Mouse (Mus musculus) hindbrain, embryonic 11.5 days (tissue): Measurements from ENCODE around the gene Cant1. TPM values are rescaled to one million over a fixed set of nuclear protein-coding genes. Genes with fewer than 3 reads are reported as not detected.

Source experiments
- ATAC-seq: fragments of 200-750 bp; cut with Nextera tagmentation; 2 replicates; pipeline ENCODE4 v1.8.0; 2017; ENCODE audit warnings: mild to moderate bottlenecking, moderate TSS enrichment, moderate library complexity; ENCODE audit not compliant: low FRiP score
- DNase-seq: peaks from one replicate; pipeline ENCODE4 v3.0.0-alpha.2; 2015; ENCODE audit warnings: low spot score
- H3K27ac ChIP-seq: fragments of 300-500 bp; sonication (generic); 2 replicates; pipeline ENCODE4 v1.5.1; 2014; ENCODE audit warnings: mild to moderate bottlenecking, low read depth, low read length
- H3K27me3 ChIP-seq: fragments of 300-500 bp; sonication (generic); 2 replicates; pipeline ENCODE4 v1.6.1; 2014; ENCODE audit warnings: mild to moderate bottlenecking, low read length, moderate library complexity, mixed read lengths; ENCODE audit not compliant: control insufficient read depth, insufficient read depth
- H3K36me3 ChIP-seq: fragments of 300-500 bp; sonication (generic); 2 replicates; pipeline ENCODE4 v1.6.1; 2014; ENCODE audit warnings: mild to moderate bottlenecking, low read length, moderate library complexity, mixed read lengths; ENCODE audit not compliant: control insufficient read depth, insufficient read depth
- H3K4me1 ChIP-seq: fragments of 300-500 bp; sonication (generic); replicated peaks from 2 replicates; pipeline ENCODE4 v1.6.1; 2014; ENCODE audit warnings: low read length, mixed read lengths; ENCODE audit not compliant: control insufficient read depth, insufficient read depth
- H3K4me2 ChIP-seq: fragments of 300-500 bp; sonication (generic); replicated peaks from 2 replicates; pipeline ENCODE4 v1.6.1; 2014; ENCODE audit warnings: mild to moderate bottlenecking, low read depth, low read length
- H3K4me3 ChIP-seq: fragments of 300-500 bp; sonication (generic); 2 replicates; pipeline ENCODE4 v1.5.1; 2014; ENCODE audit warnings: low read depth, low read length
- H3K9ac ChIP-seq: fragments of 300-500 bp; sonication (generic); 2 replicates; pipeline ENCODE4 v1.6.1; 2014; ENCODE audit warnings: low read depth, low read length
- H3K9me3 ChIP-seq: fragments of 300-500 bp; sonication (generic); 2 replicates; pipeline ENCODE4 v1.6.1; 2016; ENCODE audit warnings: low read length; ENCODE audit not compliant: control insufficient read depth
- WGBS: fragments of 180-500 bp; shearing (Covaris S2); extraction: QIAGEN DNeasy Blood & Tissue Kit; methylation state at CpG from one replicate; pipeline ENCODE4 v1.1.7; 2014; 5-methylcytosine and 5-hydroxymethylcytosine counted together
- polyA plus RNA-seq: library from polyadenylated mRNA; unstranded; fragments of >200 nt; fragmentation: Nextera tagmentation; extraction: Ambion mirVana; gene quantifications from 2 replicates; pipeline ENCODE4 v1.2.1, GENCODE M21; 2014

Cant1 gene
- polyA plus RNA-seq, 1 experiment from 2014 or later, result 21.0 TPM

DNA sequence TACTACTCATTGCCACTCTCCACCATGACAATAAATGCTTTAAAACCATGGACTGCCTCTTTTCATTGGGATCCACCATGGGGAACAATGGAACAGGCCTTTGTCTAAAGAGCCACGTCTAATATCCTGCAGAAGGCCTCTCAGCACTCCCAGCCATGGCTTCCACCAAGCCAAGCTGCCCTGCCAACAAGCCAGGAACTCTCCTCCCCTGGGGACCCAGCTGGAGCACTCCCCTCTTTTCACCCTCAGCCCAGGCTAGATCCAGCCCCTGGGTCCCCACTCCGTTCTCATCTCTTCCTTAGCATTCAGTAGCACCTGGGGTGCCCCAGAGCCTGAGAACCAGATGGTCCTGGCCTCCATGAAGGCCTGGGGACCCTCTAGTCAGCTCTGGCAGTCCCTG, 34.1 kb upstream of the Cant1 start:
- Histone ChIP-seq H3K4me2 (no peak overlapping the region), H3K4me1 (no peaks in the 10 kb centered on the region), H3K9ac (no peak overlapping the region), H3K36me3 (no peaks in the 10 kb centered on the region), H3K9me3 (no peaks in the 10 kb centered on the region), H3K27ac (no peak overlapping the region), H3K4me3 (no peak overlapping the region), H3K27me3 (no peaks in the 10 kb centered on the region)
- WGBS, result 64% methylated on average over 2 of the region's 2 CpGs
- ATAC-seq (no peak), DNase-seq (no peak)

DNA sequence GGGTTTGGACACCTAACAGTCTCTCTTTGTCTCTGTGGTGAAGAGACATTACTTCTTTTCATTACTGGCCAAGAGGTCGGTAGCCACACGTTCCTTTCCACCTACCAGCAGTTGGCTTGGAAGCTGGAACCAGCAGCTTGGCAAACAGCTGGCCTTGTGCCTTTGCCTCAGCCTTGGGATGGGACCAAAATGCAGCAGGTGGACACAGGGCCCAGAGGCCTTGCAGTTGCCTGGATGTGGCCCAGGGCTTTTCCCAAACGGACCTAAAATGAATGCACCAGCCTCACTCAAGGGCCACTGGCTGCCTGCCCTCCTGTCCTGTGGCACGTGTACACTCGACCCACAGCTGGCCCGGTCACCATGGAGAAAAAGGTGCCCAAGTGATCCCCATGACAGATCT, 32.3 kb upstream of the Cant1 start:
- Histone ChIP-seq H3K9ac (no peak overlapping the region), H3K27ac (no peak overlapping the region), H3K4me2 (no peak overlapping the region), H3K36me3 (no peaks in the 10 kb centered on the region), H3K27me3 (no peaks in the 10 kb centered on the region), H3K4me3 (no peak overlapping the region), H3K4me1 (no peaks in the 10 kb centered on the region), H3K9me3 (no peaks in the 10 kb centered on the region)
- DNase-seq (no peak), ATAC-seq (no peak)
- WGBS, result 89% methylated on average over 6 of the region's 6 CpGs

DNA sequence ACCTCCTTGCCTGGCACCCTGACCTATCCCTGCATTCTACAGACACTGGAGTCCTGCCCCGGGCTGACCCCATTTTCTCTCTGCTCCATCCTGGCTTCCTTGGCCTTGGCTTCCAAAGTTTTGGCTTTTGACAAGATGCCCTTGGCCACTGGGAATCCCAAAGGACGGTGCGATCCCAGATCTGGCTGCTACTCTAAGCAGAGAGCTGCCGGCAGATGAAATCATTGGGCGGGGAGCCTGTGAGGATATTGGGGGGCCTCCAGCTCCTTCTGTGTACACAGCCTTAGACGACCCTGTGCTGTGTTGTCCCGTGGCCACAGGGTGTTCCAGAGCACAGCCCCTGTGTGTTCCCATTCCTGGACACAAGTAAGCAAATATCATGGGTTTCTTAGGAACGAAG, 29.5 kb upstream of the Cant1 start:
- no peak overlapping the region for H3K27ac ChIP-seq
- WGBS, result 88% methylated on average over 8 of the region's 8 CpGs

DNA sequence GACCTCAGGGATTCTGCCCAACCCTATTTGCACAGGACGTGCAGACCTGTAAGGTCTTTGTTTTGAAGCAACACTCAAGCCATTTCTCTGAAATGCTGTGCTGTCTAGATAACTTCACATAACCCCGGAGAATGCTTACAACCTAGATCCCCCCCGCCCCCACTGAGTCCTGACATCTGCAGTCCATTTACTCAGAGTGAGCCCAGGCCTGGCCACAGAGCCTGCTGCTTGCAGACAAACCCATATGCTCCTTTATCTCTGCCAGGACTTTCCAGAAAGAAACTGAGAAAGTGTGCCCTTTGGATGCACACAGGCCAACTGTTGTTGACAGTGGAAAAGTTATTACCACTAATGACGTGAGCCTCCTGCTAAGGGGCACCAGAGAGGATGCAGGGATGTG, 28.5 kb upstream of the Cant1 start:
- Histone ChIP-seq H3K27me3 (no peaks in the 10 kb centered on the region), H3K36me3 (no peaks in the 10 kb centered on the region), H3K9ac (no peak overlapping the region), H3K4me1 (no peaks in the 10 kb centered on the region), H3K9me3 (no peaks in the 10 kb centered on the region), H3K4me3 (no peak overlapping the region), H3K4me2 (no peak overlapping the region), H3K27ac (no peak overlapping the region)
- no peak for DNase-seq
- 77% methylated on average over 4 of the region's 4 CpGs for WGBS
- ATAC-seq, result no peak

More for the DNA sequence above, 29.5 kb upstream of the Cant1 start:
- no peak for ATAC-seq
- no peak overlapping the region for H3K4me2 ChIP-seq
- no peak overlapping the region for H3K9ac ChIP-seq
- no peak overlapping the region for H3K4me3 ChIP-seq
- H3K9me3 ChIP-seq, result no peaks in the 10 kb centered on the region
- H3K36me3 ChIP-seq, result no peaks in the 10 kb centered on the region
- H3K27me3 ChIP-seq, result no peaks in the 10 kb centered on the region
- no peaks in the 10 kb centered on the region for H3K4me1 ChIP-seq
- DNase-seq, result no peak

DNA sequence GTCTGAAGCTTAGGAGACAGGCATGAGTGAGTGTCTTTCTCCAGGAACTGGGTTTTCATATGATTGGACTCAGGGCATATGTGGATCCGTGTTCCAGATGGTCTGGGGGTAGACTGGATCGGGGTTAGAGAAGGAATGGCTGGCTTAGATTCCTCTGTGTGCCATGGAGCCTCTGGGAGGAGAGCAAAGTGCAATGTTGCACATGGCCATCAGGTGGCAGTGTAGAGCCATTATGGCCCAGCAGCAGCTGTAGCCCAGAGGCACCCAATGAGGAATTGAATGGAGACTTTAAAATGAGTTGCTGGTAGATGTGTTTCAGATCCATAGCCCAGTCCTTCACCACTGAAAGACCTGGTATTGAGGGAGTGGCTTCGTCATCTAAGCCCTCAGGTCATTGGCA, 27.0 kb upstream of the Cant1 start:
- DNase-seq (peak; percentile 92), ATAC-seq (peak; percentile 25; the same call in 1 of the 2 replicates)
- H3K4me1 ChIP-seq, result no peaks in the 10 kb centered on the region
- H3K9me3 ChIP-seq, result no peaks in the 10 kb centered on the region
- no peaks in the 10 kb centered on the region for H3K36me3 ChIP-seq
- WGBS, result 19% methylated on average over 3 of the region's 3 CpGs
- H3K4me2 ChIP-seq, result no peak overlapping the region
- H3K4me3 ChIP-seq, result no peak overlapping the region
- H3K27me3 ChIP-seq, result no peaks in the 10 kb centered on the region
- H3K9ac ChIP-seq, result no peak overlapping the region
- no peak overlapping the region for H3K27ac ChIP-seq

DNA sequence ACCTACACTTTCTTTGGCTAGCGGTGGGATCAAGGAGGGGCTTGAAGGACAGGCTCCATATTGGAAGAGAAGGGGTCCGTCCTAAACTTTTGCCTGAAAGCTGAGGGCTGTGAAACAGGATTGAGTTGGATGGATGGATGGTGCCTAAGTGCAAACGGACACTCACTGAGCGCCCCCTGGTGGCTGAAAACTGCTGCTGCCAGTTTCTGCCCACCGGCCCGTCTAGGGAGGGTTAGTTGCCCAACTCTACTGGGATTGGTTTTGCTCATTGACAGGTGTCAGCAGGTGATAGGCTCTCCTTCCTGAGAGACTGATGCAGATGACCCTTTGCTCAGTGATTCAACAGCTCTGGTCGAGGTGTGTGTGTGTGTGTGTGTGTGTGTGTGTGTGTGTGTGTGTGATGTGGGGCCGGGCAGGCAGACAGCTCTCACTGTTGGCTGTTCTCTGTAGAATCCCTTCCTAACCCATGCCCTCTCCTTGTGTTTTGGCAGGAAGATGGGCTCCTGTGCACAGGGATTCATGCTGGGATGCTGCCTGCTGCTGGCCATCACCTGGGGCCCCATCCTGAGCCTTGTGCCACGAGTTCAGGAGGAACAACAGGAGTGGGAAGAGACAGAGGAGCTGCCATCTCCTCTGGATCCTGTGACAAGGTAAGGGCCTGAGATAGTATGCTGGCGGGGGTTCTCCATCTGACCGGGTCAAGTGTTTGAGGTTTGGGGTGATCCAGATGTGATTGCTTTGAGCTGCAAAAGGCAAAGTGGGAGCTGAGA, 24.5 kb upstream of the Cant1 start:
- H3K4me1 ChIP-seq, result no peaks in the 10 kb centered on the region
- no peak for ATAC-seq
- WGBS, result 36% methylated on average over 11 of the region's 11 CpGs
- H3K4me2 ChIP-seq, result no peak overlapping the region
- no peaks in the 10 kb centered on the region for H3K27me3 ChIP-seq
- peak; percentile 89 for DNase-seq
- H3K9me3 ChIP-seq, result no peaks in the 10 kb centered on the region
- H3K9ac ChIP-seq, result no peak overlapping the region
- H3K36me3 ChIP-seq, result no peaks in the 10 kb centered on the region
- no peak overlapping the region for H3K27ac ChIP-seq
- no peak overlapping the region for H3K4me3 ChIP-seq

DNA sequence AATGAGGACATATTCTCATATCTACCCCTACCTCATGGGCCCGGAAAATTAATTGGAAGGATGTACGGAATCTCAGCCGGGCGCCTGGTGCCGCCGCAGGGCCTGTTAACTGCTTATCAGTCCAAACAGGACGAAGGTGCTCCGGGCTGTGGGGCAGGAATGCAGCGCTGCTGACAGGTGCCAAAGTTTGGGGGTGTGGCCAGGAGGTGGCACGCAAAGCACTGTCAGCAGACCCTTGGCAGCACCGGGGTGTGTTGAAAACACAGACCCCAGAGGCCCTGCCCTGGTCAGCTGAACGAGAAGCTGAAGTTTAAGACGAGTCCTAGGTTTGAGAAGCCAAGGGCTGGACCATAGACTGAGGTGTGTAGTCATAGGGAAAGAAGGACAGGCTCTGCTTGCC, 23.8 kb upstream of the Cant1 start:
- H3K9ac ChIP-seq, result no peak overlapping the region
- no peak for DNase-seq
- no peaks in the 10 kb centered on the region for H3K27me3 ChIP-seq
- no peaks in the 10 kb centered on the region for H3K36me3 ChIP-seq
- no peaks in the 10 kb centered on the region for H3K9me3 ChIP-seq
- WGBS, result 84% methylated on average over 13 of the region's 13 CpGs
- no peak overlapping the region for H3K27ac ChIP-seq
- H3K4me3 ChIP-seq, result no peak overlapping the region
- no peaks in the 10 kb centered on the region for H3K4me1 ChIP-seq
- H3K4me2 ChIP-seq, result no peak overlapping the region
- ATAC-seq, result no peak

DNA sequence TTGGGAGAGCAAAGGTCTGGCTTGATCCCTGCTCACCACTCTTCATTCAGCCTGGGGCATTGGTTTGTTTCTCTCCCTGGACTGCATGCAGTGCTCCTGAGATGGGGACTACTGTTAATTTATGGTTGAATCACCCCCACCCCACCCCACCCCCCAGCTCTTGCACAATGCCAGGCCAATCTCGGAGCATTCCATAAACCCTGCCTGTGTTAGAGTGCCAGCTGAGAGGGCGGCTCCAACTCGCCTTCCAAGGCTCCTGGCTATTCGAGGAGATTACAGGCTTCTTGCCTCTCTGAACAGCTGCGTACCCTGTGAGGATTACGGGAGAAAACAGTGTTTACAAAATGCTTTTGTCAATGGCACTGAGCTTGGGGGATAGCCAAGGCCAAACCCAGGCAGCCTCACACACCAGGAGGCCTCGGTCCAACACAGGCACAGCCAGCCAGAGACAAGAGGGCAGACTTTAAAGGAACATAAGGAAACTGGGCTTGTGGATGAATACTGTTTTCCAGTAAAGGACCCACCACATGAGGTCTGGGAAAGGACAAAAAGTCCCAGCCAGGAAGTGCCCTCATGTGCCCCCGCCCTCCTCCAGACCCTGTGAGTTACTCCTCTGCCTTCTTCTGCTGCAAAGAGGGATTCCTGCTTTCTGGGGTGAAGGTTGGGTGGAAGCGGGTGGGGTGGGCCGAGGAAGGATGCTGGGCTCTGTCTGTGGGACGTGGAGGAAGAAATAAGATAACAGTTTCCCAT, 20.0 kb upstream of the Cant1 start:
- Histone ChIP-seq H3K27me3 (no peaks in the 10 kb centered on the region), H3K4me3 (no peak overlapping the region), H3K9me3 (no peaks in the 10 kb centered on the region), H3K4me2 (no peak overlapping the region), H3K9ac (no peak overlapping the region), H3K27ac (no peak overlapping the region), H3K36me3 (no peaks in the 10 kb centered on the region), H3K4me1 (0 out of 2 replicates have a peak, but pooled peaks cover under 1% of the 10 kb centered on the region)
- ATAC-seq (no peak), DNase-seq (no peak)
- 40% methylated on average over 11 of the region's 11 CpGs for WGBS

DNA sequence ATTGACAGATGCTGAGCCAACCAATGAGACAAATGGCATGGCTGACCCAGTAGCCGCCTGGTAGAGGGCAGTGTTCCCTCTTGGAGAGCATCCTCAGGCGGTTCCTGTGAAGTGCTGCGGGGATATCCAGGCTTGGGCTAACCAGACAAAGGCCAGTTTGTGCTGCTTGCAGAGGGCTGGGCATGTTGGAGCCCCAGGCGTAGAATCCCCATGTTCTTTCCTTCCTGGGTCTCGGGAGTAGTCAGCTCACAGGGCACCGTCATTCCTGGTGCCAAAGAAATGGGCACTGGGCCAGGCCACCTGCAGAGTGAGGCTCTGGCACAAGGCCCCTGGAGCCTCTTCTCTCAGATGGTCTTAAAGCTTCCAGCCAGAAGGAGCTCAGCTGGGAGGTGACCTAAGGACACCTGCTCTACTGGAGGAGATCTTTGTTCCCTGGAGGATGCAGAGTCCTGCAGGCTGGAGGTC, 17.6 kb upstream of the Cant1 start:
- H3K9me3 ChIP-seq, result no peaks in the 10 kb centered on the region
- ATAC-seq, result no peak
- no peaks in the 10 kb centered on the region for H3K36me3 ChIP-seq
- no peak overlapping the region for H3K4me2 ChIP-seq
- no peak overlapping the region for H3K27ac ChIP-seq
- WGBS, result 44% methylated on average over 6 of the region's 6 CpGs
- no peaks in the 10 kb centered on the region for H3K27me3 ChIP-seq
- no peak overlapping the region for H3K9ac ChIP-seq
- H3K4me3 ChIP-seq, result no peak overlapping the region
- 0 out of 2 replicates have a peak, but pooled peaks cover 3% of the 10 kb centered on the region for H3K4me1 ChIP-seq
- no peak for DNase-seq
